Mouse (Mus musculus) spleen, adult 2 months (tissue): ENCODE measurements at regions not wholly inside any gene's neighbourhood (a gene's known extent, or its start where the extent isn't known, plus 50 kb on each side); places are given as distances from the start of the nearest gene placed in this dataset.

Experiments
- CTCF ChIP-seq: fragments of 200-500 bp; IDR thresholded peaks from 2 replicates; pipeline ENCODE4 v1.5.1; 2011; ENCODE audit warnings: mild to moderate bottlenecking, inconsistent platforms; ENCODE audit not compliant: insufficient read depth, insufficient read length, insufficient replicate concordance; ENCODE audit errors: extremely low read depth
- POLR2A ChIP-seq: fragments of 200-500 bp; IDR thresholded peaks from 2 replicates; pipeline ENCODE4 v1.6.1; 2011; ENCODE audit warnings: low read depth, low read length, inconsistent platforms

DNA sequence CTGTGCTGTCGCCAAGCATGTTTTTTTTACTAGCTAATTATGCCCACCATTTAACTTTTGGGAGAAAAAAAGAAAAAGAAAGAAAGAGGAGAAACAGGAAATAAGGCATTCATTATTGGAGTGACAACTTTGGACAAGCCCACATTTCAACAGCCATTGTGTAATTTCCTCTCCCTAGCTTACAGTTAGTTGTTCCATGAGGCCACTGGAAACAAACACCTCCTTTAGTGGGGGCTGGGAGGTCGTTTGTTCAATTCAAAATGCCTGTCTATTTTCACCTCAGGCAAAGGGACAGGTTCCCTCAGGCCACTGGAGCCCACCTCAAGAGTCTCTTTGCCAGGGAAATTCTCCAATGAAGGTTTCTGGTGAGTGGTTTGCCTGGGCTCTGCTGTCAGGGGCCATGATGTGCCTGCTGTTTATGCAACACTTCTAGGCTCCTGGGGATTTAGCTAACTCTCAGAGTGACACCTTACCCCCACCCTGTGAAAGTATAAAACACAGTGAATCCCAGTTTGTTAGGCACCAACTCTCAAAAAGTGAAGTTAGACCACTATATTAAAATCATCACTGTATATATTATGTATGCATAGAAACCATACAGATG lies 51.1 kb upstream of the Lmo2 start:
- no peak for TF ChIP-seq CTCF
- TF ChIP-seq POLR2A: no peak
